Mouse (Mus musculus): Measurements from ENCODE around the gene Insrr. TPM values are rescaled to one million over a fixed set of nuclear protein-coding genes. Genes with fewer than 3 reads are reported as not detected.

Insrr gene
- total RNA-seq (2021) = under 1 TPM; 0.24 TPM
- long read RNA-seq, experiment 1 = 0 reads
- long read RNA-seq, experiment 2 = 0 reads

GRCm38 (mm10) chr3:87796736-87797334 is at the start of gene Insrr:
Gene Insrr, plus strand, starts transcription at chr3:87796951.
- DNase-seq = peak; percentile 59 to 61
- intact Hi-C loops (cut with DNase I) = loop anchor here (5.0 to 10.0 kb wide), 2 partner anchors 40 to 138 kb away; partner anchors contain the start of genes Isg20l2 and Rrnad1

- intact Hi-C loops (cut with DNase I) = no loop called here
- DNase-seq = no peak
These were observed 48.3 kb upstream of the Insrr start, which contains the start of gene Lrrc71 for GRCm38 (mm10) chr3:87748431-87748830. Gene Lrrc71, minus strand, starts transcription at chr3:87748625.

- intact Hi-C loops (cut with DNase I) = no loop called here
- peak; percentile 62 to 72 for DNase-seq
These were observed 47.7 kb upstream of the Insrr start for GRCm38 (mm10) chr3:87749036-87749435.

- intact Hi-C loops (cut with DNase I) = no loop called here
- DNase-seq = no peak
These were observed 46.8 kb upstream of the Insrr start for GRCm38 (mm10) chr3:87749977-87750376.

GRCm38 (mm10) chr3:87752567-87752966 is 44.2 kb upstream of the Insrr start:
- intact Hi-C loops (cut with DNase I) = no loop called here

GRCm38 (mm10) chr3:87753829-87754228 is 42.9 kb upstream of the Insrr start:
- intact Hi-C loops (cut with DNase I) = loop anchor here (2.0 kb wide), 1 partner anchor 17 kb away; no protein-coding TSS in a partner anchor
- DNase-seq = no peak

More at GRCm38 (mm10) chr3:87752567-87752966, 44.2 kb upstream of the Insrr start:
- DNase-seq = no peak

GRCm38 (mm10) chr3:87755964-87756363 is 40.8 kb upstream of the Insrr start:
- intact Hi-C loops (cut with DNase I) = loop anchor here (2.0 to 5.0 kb wide), 2 partner anchors 15 to 61 kb away; no protein-coding TSS in a partner anchor
- peak; percentile 90 to 95 for DNase-seq

- no peak for DNase-seq
- intact Hi-C loops (cut with DNase I) = loop anchor here (5.0 kb wide), 1 partner anchor 61 kb away; no protein-coding TSS in a partner anchor
These were observed 40.3 kb upstream of the Insrr start for GRCm38 (mm10) chr3:87756488-87756887.

- DNase-seq = no peak
- intact Hi-C loops (cut with DNase I) = loop anchor here (5.0 kb wide), 1 partner anchor 59 kb away; no protein-coding TSS in a partner anchor
These were observed 38.1 kb upstream of the Insrr start for GRCm38 (mm10) chr3:87758641-87759040.

GRCm38 (mm10) chr3:87761408-87762375 is 35.1 kb upstream of the Insrr start:
- intact Hi-C loops (cut with DNase I) = no loop called here
- no peak for DNase-seq

GRCm38 (mm10) chr3:87763202-87763601 is 33.5 kb upstream of the Insrr start:
- intact Hi-C loops (cut with DNase I) = no loop called here
- no peak for DNase-seq

- intact Hi-C loops (cut with DNase I) = no loop called here
These were observed 33.0 kb upstream of the Insrr start for GRCm38 (mm10) chr3:87763683-87764289.

GRCm38 (mm10) chr3:87764506-87764905 is 32.2 kb upstream of the Insrr start:
- intact Hi-C loops (cut with DNase I) = no loop called here
- DNase-seq = peak in 1 of 2 experiments; percentile 54

More at GRCm38 (mm10) chr3:87763683-87764289, 33.0 kb upstream of the Insrr start:
- peak; percentile 82 to 88 for DNase-seq

GRCm38 (mm10) chr3:87765091-87765490 is 31.7 kb upstream of the Insrr start:
- DNase-seq = peak; percentile 56 to 57
- intact Hi-C loops (cut with DNase I) = no loop called here

GRCm38 (mm10) chr3:87765631-87766283 is 31.0 kb upstream of the Insrr start:
- DNase-seq = no peak
- intact Hi-C loops (cut with DNase I) = no loop called here

GRCm38 (mm10) chr3:87766284-87766667 is 30.5 kb upstream of the Insrr start:
- DNase-seq = no peak
- intact Hi-C loops (cut with DNase I) = no loop called here

- peak; percentile 63 to 64 for DNase-seq
These were observed 29.0 kb upstream of the Insrr start for GRCm38 (mm10) chr3:87767764-87768163.

GRCm38 (mm10) chr3:87768431-87768830 is 28.3 kb upstream of the Insrr start:
- intact Hi-C loops (cut with DNase I) = no loop called here
- DNase-seq = no peak

More at GRCm38 (mm10) chr3:87767764-87768163, 29.0 kb upstream of the Insrr start:
- intact Hi-C loops (cut with DNase I) = no loop called here

- intact Hi-C loops (cut with DNase I) = no loop called here
- peak; percentile 92 to 94 for DNase-seq
These were observed 27.9 kb upstream of the Insrr start for GRCm38 (mm10) chr3:87768844-87769243.

- DNase-seq = no peak
- intact Hi-C loops (cut with DNase I) = no loop called here
These were observed 27.2 kb upstream of the Insrr start for GRCm38 (mm10) chr3:87769506-87769905.
